Mouse (Mus musculus): ENCODE measurements around the gene Spen.

DNA sequence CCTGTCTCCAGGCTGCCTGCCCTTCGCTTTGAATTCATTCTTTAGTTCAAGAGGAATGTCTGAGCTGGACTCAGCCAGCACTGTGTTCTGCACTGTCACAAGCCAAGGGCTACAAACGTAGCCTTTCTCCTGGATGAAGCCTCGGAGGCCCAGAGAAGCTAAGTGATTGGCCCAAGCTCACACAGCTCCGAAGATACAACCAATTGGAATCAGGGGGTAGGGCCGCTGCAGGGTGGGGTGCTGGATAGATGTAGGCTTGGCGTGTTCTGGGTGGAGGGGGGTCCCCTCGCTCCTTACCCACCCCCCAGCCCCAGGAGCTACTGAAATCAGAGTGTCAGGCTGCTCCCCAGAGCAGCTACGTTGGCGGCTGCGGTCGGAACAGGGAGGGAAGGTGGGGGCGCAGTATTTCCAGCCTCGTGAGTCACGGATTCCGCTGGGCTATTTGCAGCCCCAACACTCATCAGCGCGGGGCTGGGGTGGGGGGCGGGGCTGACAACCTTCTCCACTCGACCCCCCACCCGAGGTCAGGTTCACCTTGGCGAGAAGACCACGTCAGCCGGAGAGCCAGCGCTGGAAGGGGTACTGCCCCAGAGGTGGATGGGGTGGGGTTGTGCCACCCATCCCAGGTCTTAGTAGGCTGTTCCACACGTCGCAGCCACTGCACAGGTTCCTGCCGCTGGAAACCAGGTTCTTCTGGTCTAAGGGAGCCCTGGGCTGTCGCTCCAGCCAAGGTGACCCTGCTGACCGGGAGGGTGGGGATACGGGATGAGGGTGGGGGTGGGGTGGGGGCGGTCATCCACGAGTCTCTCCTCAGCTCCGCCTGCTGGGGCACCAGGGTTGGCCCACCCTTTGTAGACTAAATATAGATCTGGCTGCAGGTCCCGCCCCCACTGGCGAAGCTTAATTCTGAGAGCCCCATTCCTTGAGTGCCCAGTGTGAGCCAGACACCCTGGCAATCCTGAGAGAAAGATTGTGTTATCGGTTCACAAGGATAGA is 112.6 kb downstream of the Spen start:
- TF ChIP-seq CTCF (IDR thresholded peaks at IDR 0.05; ENCODE audit: extremely low read depth, insufficient read length, insufficient replicate concordance, low read depth, low read length) = no peak
- TF ChIP-seq POLR2A (IDR thresholded peaks at IDR 0.05; ENCODE audit: low read depth, low read length) = no peak
